Comparison of ENCODE assay signal across 30 mouse cellular contexts in genomic region chr15:62152133-62152532, GRCm38 (mm10).
DNase-seq lines count a peak whose midpoint lies in the region; ATAC-seq and TF ChIP-seq lines count a peak whose summit lies in the region.
"Had no signal": no experiment of that assay in that cellular context is flagged by ENCODE, and none has a peak within 500 bp of the region (broad histone marks: within the 10 kb centered on the region; RNA-seq: fewer than 3 reads in every experiment).

No protein-coding gene starts in this region.

- peaks cover 95% of the 10 kb centered on the region for H3K4me1 ChIP-seq in liver, embryonic 12.5 days
- H3K4me1 ChIP-seq: intestine, embryonic 15.5 days had no signal

- no peak for ATAC-seq in liver, embryonic 12.5 days
- ATAC-seq in neutrophil, adult 5-6 weeks (ENCODE audit: extremely low read depth, insufficient number of reproducible peaks, low FRiP score, poor library complexity, severe bottlenecking): peak; percentile 35; the same call in 1 of the 2 replicates
- ATAC-seq: activated CD4-positive, CD25-positive, alpha-beta regulatory T cell, adult 4 months; forebrain, embryonic 16.5 days; hindbrain, embryonic 16.5 days; intestine, embryonic 15.5 days; lung, postnatal 0 days had no signal

- H3K9me3 ChIP-seq in liver, embryonic 12.5 days (replicated peaks): no peaks in the 10 kb centered on the region
- H3K9me3 ChIP-seq: embryonic facial prominence, embryonic 10.5 days; G1E; intestine, embryonic 15.5 days; limb, embryonic 15.5 days had no signal

- H3K27me3 ChIP-seq in liver, embryonic 12.5 days (replicated peaks): no peaks in the 10 kb centered on the region
- H3K27me3 ChIP-seq: CH12.LX; intestine, embryonic 15.5 days; limb, embryonic 15.5 days had no signal

- peak overlapping the region; percentile 83 for H3K27ac ChIP-seq in liver, embryonic 12.5 days
- peak overlapping the region; percentile 25; the same call in 1 of the 2 replicates for H3K27ac ChIP-seq in macrophage
- H3K27ac ChIP-seq in layer of hippocampus, adult 2 months: no peak overlapping the region
- H3K27ac ChIP-seq: embryonic facial prominence, embryonic 10.5 days; intestine, embryonic 15.5 days; limb, embryonic 15.5 days had no signal

- no peak overlapping the region for H3K4me3 ChIP-seq in liver, embryonic 12.5 days
- H3K4me3 ChIP-seq in macrophage (ENCODE audit: inconsistent target): no peak overlapping the region
- H3K4me3 ChIP-seq in layer of hippocampus, adult 2 months: no peak overlapping the region
- H3K4me3 ChIP-seq: embryonic facial prominence, embryonic 10.5 days; intestine, embryonic 15.5 days; limb, embryonic 15.5 days had no signal

- H3K9ac ChIP-seq in liver, embryonic 12.5 days: no peak overlapping the region
- H3K9ac ChIP-seq: intestine, embryonic 15.5 days; limb, embryonic 15.5 days had no signal

- peak overlapping the region; percentile 31 for H3K4me2 ChIP-seq in liver, embryonic 12.5 days
- H3K4me2 ChIP-seq: heart, embryonic 11.5 days; intestine, embryonic 15.5 days; limb, embryonic 15.5 days had no signal

- no peak for TF ChIP-seq CTCF in layer of hippocampus, adult 2 months (conservative IDR thresholded peaks at IDR 0.05)

- intact Hi-C loops in left cerebral cortex, postnatal 4 days (cut with DNase I): no loop called here

- WGBS in liver, embryonic 12.5 days (ENCODE audit: insufficient replicate concordance): 63% methylated on average over 2 of the region's 2 CpGs
- 12% methylated on average over 2 of the region's 2 CpGs for whole genome bisulfite sequencing in macrophage (ENCODE audit: missing documents)

- H3K79me2 ChIP-seq in macrophage (ENCODE audit: inconsistent target): no peaks in the 10 kb centered on the region

- H3K36me3 ChIP-seq in liver, embryonic 12.5 days: no peaks in the 10 kb centered on the region; the same call in 1 of the 2 replicates
- H3K36me3 ChIP-seq in macrophage (ENCODE audit: inconsistent target): no peaks in the 10 kb centered on the region
- H3K36me3 ChIP-seq: embryonic facial prominence, embryonic 10.5 days; intestine, embryonic 15.5 days; limb, embryonic 15.5 days had no signal

- DNase-seq in lung, postnatal 36 days: peak; percentile 47
- no peak for DNase-seq in lung, postnatal 10 days
- no peak for DNase-seq in layer of hippocampus, adult 2 months (ENCODE audit: low spot score in 2 of 2)
- DNase-seq in left cerebral cortex, postnatal 4 days: no peak
- no peak for DNase-seq in embryo, embryonic 11 days
- DNase-seq: adrenal gland, adult 8-10 months; cerebellum, adult 2 months; cerebellum, postnatal 36 days; gastrocnemius, postnatal 10 days; heart, adult 11 months; kidney, adult 8-10 months; kidney, postnatal 10 days; layer of hippocampus, postnatal 36 days; retina, postnatal 1 day; right cerebral cortex, postnatal 4 days; thymus, adult 18-20 months; thymus, postnatal 4 days had no signal
